Mouse (Mus musculus) megakaryocyte, embryonic 14.5 days (primary cell): ENCODE measurements at regions not wholly inside any gene's neighbourhood (a gene's known extent, or its start where the extent isn't known, plus 50 kb on each side); places are given as distances from the start of the nearest gene placed in this dataset.

Source experiments
- H3K27me3 ChIP-seq: replicated peaks from 2 replicates; pipeline ENCODE3; 2012; ENCODE audit warnings: inconsistent platforms
- H3K36me3 ChIP-seq: replicated peaks from 2 replicates; pipeline ENCODE3; 2012; ENCODE audit warnings: low read length, inconsistent platforms, mixed read lengths
- H3K4me1 ChIP-seq: 2 replicates; pipeline ENCODE4 v1.6.1; 2012; ENCODE audit warnings: inconsistent platforms
- H3K4me3 ChIP-seq: replicated peaks from 2 replicates; pipeline ENCODE3; 2012; ENCODE audit warnings: moderate library complexity, mild to moderate bottlenecking, inconsistent platforms
- H3K9me3 ChIP-seq: 2 replicates; pipeline ENCODE4 v1.6.1; 2012; ENCODE audit warnings: inconsistent platforms
- FLI1 ChIP-seq: IDR thresholded peaks from 2 replicates; pipeline ENCODE4 v1.6.1; 2012; ENCODE audit warnings: low read length, inconsistent platforms, mixed read lengths
- GATA1 ChIP-seq: IDR thresholded peaks from 3 replicates; pipeline ENCODE4 v1.6.1; 2012; ENCODE audit warnings: mixed read lengths, low read length, inconsistent platforms, borderline replicate concordance

GRCm38 (mm10) chr13:101920384-101920783, 152.4 kb upstream of the Pik3r1 start:
- H3K9me3 ChIP-seq = no peaks in the 10 kb centered on the region
- no peak overlapping the region for H3K4me3 ChIP-seq
- H3K4me1 ChIP-seq = peaks cover 26% of the 10 kb centered on the region
- no peaks in the 10 kb centered on the region for H3K27me3 ChIP-seq
- H3K36me3 ChIP-seq = no peaks in the 10 kb centered on the region
- TF ChIP-seq GATA1 (no peak), FLI1 (no peak)

GRCm38 (mm10) chr13:101924637-101925036, 156.6 kb upstream of the Pik3r1 start:
- Histone ChIP-seq H3K4me1 (peaks cover 13% of the 10 kb centered on the region), H3K9me3 (no peaks in the 10 kb centered on the region), H3K4me3 (no peak overlapping the region), H3K27me3 (no peaks in the 10 kb centered on the region), H3K36me3 (no peaks in the 10 kb centered on the region)
- no peak for TF ChIP-seq FLI1
- no peak for TF ChIP-seq GATA1

GRCm38 (mm10) chr13:101931264-101931663, 163.2 kb upstream of the Pik3r1 start:
- no peaks in the 10 kb centered on the region for H3K27me3 ChIP-seq
- TF ChIP-seq FLI1 (no peak), GATA1 (no peak)

DNA sequence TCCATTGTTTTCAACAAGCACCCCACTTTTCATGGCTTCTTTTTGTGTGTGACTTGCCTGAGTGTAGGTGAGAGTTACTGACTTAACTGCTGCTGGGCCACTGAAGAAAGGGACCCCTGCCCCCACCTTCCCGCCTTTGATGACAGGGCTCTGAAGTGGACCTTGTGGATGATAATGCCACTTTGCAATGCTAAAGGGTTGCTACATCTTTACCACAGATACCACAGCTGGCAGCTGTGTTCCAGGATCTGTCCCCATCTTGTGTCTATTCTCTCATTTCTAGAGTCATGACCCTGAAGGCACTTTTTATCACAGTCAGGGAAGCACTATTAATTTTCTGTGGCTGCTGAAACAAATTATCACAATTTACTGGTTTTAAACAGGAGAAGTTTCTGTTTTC, 163.9 kb upstream of the Pik3r1 start:
- Histone ChIP-seq H3K4me3 (no peak overlapping the region), H3K27me3 (no peaks in the 10 kb centered on the region), H3K9me3 (no peaks in the 10 kb centered on the region), H3K36me3 (no peaks in the 10 kb centered on the region), H3K4me1 (peaks cover 31% of the 10 kb centered on the region)
- TF ChIP-seq GATA1 (no peak), FLI1 (no peak)

More at GRCm38 (mm10) chr13:101931264-101931663, 163.2 kb upstream of the Pik3r1 start:
- no peak overlapping the region for H3K4me3 ChIP-seq
- H3K4me1 ChIP-seq = peaks cover 31% of the 10 kb centered on the region
- H3K36me3 ChIP-seq = no peaks in the 10 kb centered on the region
- H3K9me3 ChIP-seq = no peaks in the 10 kb centered on the region

DNA sequence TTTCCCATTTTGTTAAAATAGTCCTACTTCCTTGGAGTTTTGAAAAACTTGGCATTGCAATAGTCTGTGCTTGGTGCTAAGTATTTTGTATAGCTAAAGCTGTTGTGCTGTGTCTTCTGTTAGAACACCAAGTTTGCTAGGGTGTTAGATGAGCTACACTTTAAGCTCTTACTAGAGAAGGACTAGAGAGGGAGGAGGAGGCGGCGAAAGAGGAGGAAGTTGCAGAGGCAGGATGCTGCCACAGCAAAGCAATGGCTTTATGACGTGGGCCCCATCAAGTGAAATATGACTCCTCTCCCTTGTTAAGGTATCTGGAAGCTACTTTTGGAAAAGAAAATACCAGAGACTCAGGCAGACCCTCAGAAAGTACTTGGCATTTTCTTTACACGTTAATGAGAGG, 167.8 kb upstream of the Pik3r1 start:
- H3K9me3 ChIP-seq = no peaks in the 10 kb centered on the region
- no peak overlapping the region for H3K4me3 ChIP-seq
- no peaks in the 10 kb centered on the region for H3K36me3 ChIP-seq
- TF ChIP-seq FLI1 = no peak
- H3K27me3 ChIP-seq = no peaks in the 10 kb centered on the region
- peaks cover 24% of the 10 kb centered on the region for H3K4me1 ChIP-seq

DNA sequence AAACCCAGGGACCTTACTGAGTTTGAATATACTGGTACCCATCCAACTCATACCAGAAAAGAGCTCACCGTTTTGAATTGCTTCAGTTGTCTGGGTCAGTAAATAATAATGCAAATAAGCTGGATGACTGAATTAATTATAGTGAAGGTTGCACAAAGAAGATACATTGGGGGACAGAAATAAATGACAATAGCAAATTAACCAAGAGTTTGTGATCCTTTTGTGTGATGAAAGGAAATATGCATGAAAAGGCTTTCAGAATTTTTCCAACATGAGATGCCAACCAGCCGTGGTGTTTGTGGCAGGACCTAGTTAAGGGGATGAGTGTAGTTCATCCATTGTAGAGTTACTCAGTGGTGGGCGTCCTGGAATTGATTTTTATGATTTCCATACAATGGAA, 186.5 kb upstream of the Pik3r1 start:
- no peaks in the 10 kb centered on the region for H3K9me3 ChIP-seq
- H3K27me3 ChIP-seq = peaks cover 3% of the 10 kb centered on the region
- H3K36me3 ChIP-seq = no peaks in the 10 kb centered on the region
- H3K4me1 ChIP-seq = 0 out of 2 replicates have a peak, but pooled peaks cover 3% of the 10 kb centered on the region
- no peak overlapping the region for H3K4me3 ChIP-seq
- TF ChIP-seq GATA1 (no peak), FLI1 (no peak)

DNA sequence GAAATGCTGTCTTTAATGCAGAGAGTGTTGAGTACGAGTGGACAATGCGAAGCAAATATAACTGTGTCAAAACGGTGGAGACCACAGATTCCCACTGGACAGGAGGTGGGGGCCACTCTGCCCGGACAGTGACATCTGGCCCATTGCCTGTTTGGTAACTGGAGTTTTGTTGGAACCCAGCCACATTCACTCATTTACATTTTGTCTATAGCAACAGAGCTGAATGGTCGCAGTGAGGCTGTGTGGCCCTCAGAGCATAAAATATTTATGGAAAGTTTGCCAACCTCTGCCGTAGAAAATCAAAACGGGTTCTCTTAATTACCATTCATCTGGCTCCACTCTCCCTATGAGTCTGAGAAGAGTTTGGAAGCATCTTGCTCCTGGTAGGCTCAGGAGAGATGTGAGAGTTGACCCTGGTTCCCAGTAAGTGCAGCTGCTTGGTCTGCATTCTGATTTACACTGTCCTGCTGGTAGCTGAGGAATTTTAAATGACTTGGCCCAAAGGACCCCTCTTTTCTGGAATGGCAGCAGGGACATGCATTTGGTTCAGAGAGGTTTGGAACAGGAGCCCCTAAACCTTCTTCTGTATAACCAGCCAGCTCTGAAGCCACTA, 187.9 kb upstream of the Pik3r1 start:
- Histone ChIP-seq H3K4me1 (0 out of 2 replicates have a peak, but pooled peaks cover 3% of the 10 kb centered on the region), H3K27me3 (peaks cover 3% of the 10 kb centered on the region), H3K4me3 (no peak overlapping the region), H3K36me3 (no peaks in the 10 kb centered on the region), H3K9me3 (peaks cover 3% of the 10 kb centered on the region; the same call in 1 of the 2 replicates)
- no peak for TF ChIP-seq FLI1
- TF ChIP-seq GATA1 = no peak

DNA sequence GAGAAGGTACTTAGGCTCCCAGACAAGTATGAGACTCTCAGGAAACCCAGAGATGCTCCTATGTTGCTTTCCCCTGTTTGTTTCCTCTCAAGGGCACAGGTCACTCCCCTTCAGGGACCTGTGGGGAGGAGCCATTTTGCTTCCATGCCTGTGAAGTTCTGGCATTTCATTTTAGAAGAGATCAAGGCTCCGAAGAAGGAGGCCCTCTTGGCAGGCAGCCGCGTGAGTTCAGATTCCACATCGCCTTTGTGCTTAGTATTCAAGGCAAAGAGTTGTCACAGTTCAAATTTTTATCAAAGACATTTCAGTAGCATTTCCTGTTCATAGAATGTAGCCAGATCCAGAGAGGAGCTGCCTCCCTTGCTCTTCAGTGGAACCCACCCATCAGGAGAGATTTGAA, 189.8 kb upstream of the Pik3r1 start:
- TF ChIP-seq GATA1 (no peak), FLI1 (no peak)
- no peaks in the 10 kb centered on the region for H3K27me3 ChIP-seq
- no peaks in the 10 kb centered on the region for H3K36me3 ChIP-seq
- H3K4me1 ChIP-seq = no peaks in the 10 kb centered on the region
- H3K9me3 ChIP-seq = peaks cover 3% of the 10 kb centered on the region; the same call in 1 of the 2 replicates
- H3K4me3 ChIP-seq = no peak overlapping the region

- Histone ChIP-seq H3K27me3 (no peaks in the 10 kb centered on the region), H3K9me3 (peaks cover 3% of the 10 kb centered on the region; the same call in 1 of the 2 replicates), H3K4me3 (no peak overlapping the region), H3K36me3 (no peaks in the 10 kb centered on the region), H3K4me1 (no peaks in the 10 kb centered on the region)
- TF ChIP-seq FLI1 (no peak), GATA1 (no peak)
Observed at GRCm38 (mm10) chr13:101965537-101965936, 197.5 kb upstream of the Pik3r1 start.

GRCm38 (mm10) chr13:101966799-101967397, 198.9 kb upstream of the Pik3r1 start:
- no peaks in the 10 kb centered on the region for H3K36me3 ChIP-seq
- H3K4me3 ChIP-seq = no peak overlapping the region
- H3K27me3 ChIP-seq = no peaks in the 10 kb centered on the region
- no peaks in the 10 kb centered on the region for H3K9me3 ChIP-seq
- H3K4me1 ChIP-seq = no peaks in the 10 kb centered on the region
- TF ChIP-seq GATA1 (no peak), FLI1 (no peak)
